Mouse (Mus musculus) heart, embryonic 14.5 days (tissue): ENCODE results near the gene Slc9a3r2. TPM values are rescaled to one million over a fixed set of nuclear protein-coding genes. Genes with fewer than 3 reads are reported as not detected.

Source experiments
- ATAC-seq: fragments of 200-750 bp; cut with Nextera tagmentation; 2 replicates; pipeline ENCODE4 v1.8.0; 2017; ENCODE audit warnings: low read depth, moderate TSS enrichment; ENCODE audit not compliant: insufficient number of reproducible peaks, insufficient read depth, low FRiP score
- H3K27ac ChIP-seq, 2 experiments: fragments of 200-500 bp in 1 of 2; fragments of 300-500 bp in 1 of 2; sonication (generic) in 1 of 2; replicated peaks in 1 of 2; 2 replicates each; pipeline ENCODE4 v1.5.1; 2012 to 2014; ENCODE audit warnings: low read depth in 2 of 2, low read length in 2 of 2, control low read depth in 1 of 2, mild to moderate bottlenecking in 1 of 2, mixed read lengths in 1 of 2; ENCODE audit not compliant: control insufficient read depth in 1 of 2, insufficient read depth in 1 of 2
- H3K27me3 ChIP-seq: fragments of 300-500 bp; sonication (generic); 2 replicates; pipeline ENCODE4 v1.6.1; 2014; ENCODE audit warnings: mild to moderate bottlenecking, low read length, control low read depth; ENCODE audit not compliant: control insufficient read depth, insufficient read depth
- H3K36me3 ChIP-seq: fragments of 300-500 bp; sonication (generic); 2 replicates; pipeline ENCODE4 v1.6.1; 2014; ENCODE audit warnings: mild to moderate bottlenecking, control low read depth, low read length, mixed read lengths; ENCODE audit not compliant: control insufficient read depth, insufficient read depth
- H3K4me1 ChIP-seq, 2 experiments: fragments of 200-500 bp in 1 of 2; fragments of 300-500 bp in 1 of 2; sonication (generic) in 1 of 2; 2 replicates each; pipeline ENCODE4 v1.6.1; 2012 to 2014; ENCODE audit warnings: low read length in 2 of 2, control low read depth in 1 of 2, mixed read lengths in 1 of 2; ENCODE audit not compliant: control insufficient read depth in 2 of 2, insufficient read depth in 2 of 2
- H3K4me2 ChIP-seq: fragments of 300-500 bp; sonication (generic); 2 replicates; pipeline ENCODE4 v1.6.1; 2014; ENCODE audit warnings: mild to moderate bottlenecking, low read length
- H3K4me3 ChIP-seq, 2 experiments: fragments of 200-500 bp in 1 of 2; fragments of 300-500 bp in 1 of 2; sonication (generic) in 1 of 2; 2 replicates each; pipeline ENCODE4 v1.5.1; 2012 to 2014; ENCODE audit warnings: low read length in 2 of 2, mild to moderate bottlenecking in 2 of 2, control low read depth in 1 of 2, low read depth in 1 of 2, moderate library complexity in 1 of 2; ENCODE audit not compliant: control insufficient read depth in 1 of 2, insufficient read depth in 1 of 2
- H3K9ac ChIP-seq: fragments of 300-500 bp; sonication (generic); 2 replicates; pipeline ENCODE4 v1.6.1; 2014; ENCODE audit warnings: mild to moderate bottlenecking, low read length
- H3K9me3 ChIP-seq: fragments of 300-500 bp; sonication (generic); 2 replicates; pipeline ENCODE4 v1.6.1; 2016; ENCODE audit warnings: low read length, control low read depth; ENCODE audit not compliant: control insufficient read depth
- WGBS: fragments of 180-500 bp; shearing (Covaris S2); extraction: QIAGEN DNeasy Blood & Tissue Kit; methylation state at CpG from one replicate; pipeline ENCODE4 v1.1.7; 2014; 5-methylcytosine and 5-hydroxymethylcytosine counted together
- polyA plus RNA-seq: library from polyadenylated mRNA; unstranded; fragments of >200 nt; fragmentation: Nextera tagmentation; extraction: Ambion mirVana; gene quantifications from 2 replicates; pipeline ENCODE4 v1.2.1, GENCODE M21; 2014

Gene Slc9a3r2
- polyA plus RNA-seq, 1 experiment from 2014 or later: 60.9 TPM

DNA sequence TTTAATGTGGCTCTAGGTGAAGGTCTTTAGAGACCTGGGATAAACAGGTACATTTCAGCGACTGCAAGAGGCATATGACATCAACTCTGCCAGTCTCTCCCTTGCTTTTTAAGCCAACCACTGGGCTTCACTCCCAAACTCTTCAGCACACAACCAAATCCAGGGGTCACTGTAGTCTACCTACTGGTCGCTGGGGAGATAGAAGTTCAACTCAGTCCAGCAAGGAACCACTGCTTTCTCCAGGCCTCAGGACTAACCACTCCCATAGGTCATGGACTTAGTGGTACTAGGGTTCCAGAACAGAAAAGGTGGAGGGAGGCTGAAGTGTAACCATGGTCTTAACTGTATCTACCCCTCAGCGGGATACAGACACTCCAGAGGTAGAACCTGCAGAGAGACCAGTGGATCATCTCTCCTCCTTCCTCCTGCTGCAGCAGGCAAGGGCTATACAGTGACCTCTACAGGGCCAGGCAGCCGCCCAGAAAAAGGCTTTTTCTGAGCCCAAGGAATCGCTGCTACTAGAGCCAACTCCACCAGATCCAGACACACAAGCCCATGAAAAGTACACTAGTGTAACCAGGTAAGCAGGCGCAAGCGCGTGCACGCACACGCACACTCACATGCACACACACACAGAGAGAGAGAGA is 1.3 kb downstream of the Slc9a3r2 start:
- H3K27me3 ChIP-seq: no peaks in the 10 kb centered on the region
- 69% methylated on average over 10 of the region's 10 CpGs for WGBS
- peak overlapping the region; percentile 88 for H3K9ac ChIP-seq
- peaks cover 28 to 30% of the 10 kb centered on the region in 2 experiments for H3K4me1 ChIP-seq
- no peaks in the 10 kb centered on the region for H3K9me3 ChIP-seq
- ATAC-seq: no peak
- H3K27ac ChIP-seq: peak overlapping the region in 1 of 2 experiments; percentile 25; a peak in 2 of 4 replicates
- H3K4me3 ChIP-seq: peak overlapping the region; percentile 57 to 75
- H3K4me2 ChIP-seq: peak overlapping the region; percentile 97
- H3K36me3 ChIP-seq: 0 out of 2 replicates have a peak, but pooled peaks cover 3% of the 10 kb centered on the region

DNA sequence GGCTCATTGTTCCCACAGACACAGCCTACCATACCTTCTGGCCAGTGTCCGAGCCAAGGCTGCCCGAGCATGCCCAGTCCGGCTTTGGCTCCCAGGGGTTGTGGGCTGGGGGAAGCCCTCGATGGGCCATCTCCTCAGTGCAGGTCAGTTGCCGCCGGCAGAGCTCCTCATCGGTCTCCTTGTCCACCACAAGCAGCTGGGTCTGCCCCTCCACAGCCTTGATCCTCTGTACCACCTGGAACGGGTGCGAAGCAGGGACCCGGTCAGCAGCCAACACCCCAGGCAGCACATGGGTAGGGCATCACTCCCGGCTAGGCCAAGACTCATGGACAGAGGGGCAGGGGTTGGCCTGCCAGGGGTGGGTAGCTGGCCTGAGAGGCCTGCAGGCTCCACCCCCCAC is 2.6 kb downstream of the Slc9a3r2 start:
- peak overlapping the region; percentile 32; the same call in 1 of the 2 replicates for H3K9ac ChIP-seq
- peak overlapping the region; percentile 41 to 74; a peak in 3 of 4 replicates for H3K27ac ChIP-seq
- no peak for ATAC-seq
- peak overlapping the region; percentile 97 for H3K4me2 ChIP-seq
- peak overlapping the region; percentile 6 to 10; a peak in 3 of 4 replicates for H3K4me3 ChIP-seq
- no peaks in the 10 kb centered on the region for H3K27me3 ChIP-seq
- H3K4me1 ChIP-seq: peaks cover 28 to 32% of the 10 kb centered on the region in 2 experiments
- H3K36me3 ChIP-seq: peaks cover 6% of the 10 kb centered on the region; the same call in 1 of the 2 replicates
- 70% methylated on average over 11 of the region's 11 CpGs for WGBS
- no peaks in the 10 kb centered on the region for H3K9me3 ChIP-seq

- no peak overlapping the region for H3K9ac ChIP-seq
- no peaks in the 10 kb centered on the region for H3K27me3 ChIP-seq
- no peaks in the 10 kb centered on the region for H3K9me3 ChIP-seq
- peaks cover 28 to 29% of the 10 kb centered on the region in 2 experiments for H3K4me1 ChIP-seq
- no peak overlapping the region for H3K4me3 ChIP-seq
- ATAC-seq: no peak
- peaks cover 11% of the 10 kb centered on the region; the same call in 1 of the 2 replicates for H3K36me3 ChIP-seq
- WGBS: 74% methylated on average over 4 of the region's 4 CpGs
- H3K4me2 ChIP-seq: no peak overlapping the region
- peak overlapping the region; percentile 71 to 74 for H3K27ac ChIP-seq
These were observed 3.7 kb downstream of the Slc9a3r2 start for GRCm38 (mm10) chr17:24646381-24646780.

DNA sequence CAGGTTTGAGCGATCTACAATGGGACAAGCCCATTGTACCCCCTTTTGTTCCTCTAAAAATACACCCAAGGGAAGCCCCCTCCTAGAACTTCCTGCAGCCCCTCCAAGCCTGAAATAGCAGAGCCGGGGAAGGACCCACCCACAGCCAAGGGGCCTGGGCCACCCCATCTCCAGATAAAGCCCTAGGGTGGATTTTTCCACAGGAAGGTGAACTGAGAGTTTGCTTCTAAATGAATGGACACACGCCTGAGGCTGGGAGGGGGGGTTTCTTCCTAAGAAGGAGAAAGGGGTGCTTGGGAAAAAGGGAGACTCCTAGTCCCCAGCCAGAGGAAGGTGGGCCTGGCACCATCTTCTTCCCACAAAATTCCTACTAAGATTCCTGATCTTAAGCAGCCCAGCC is 4.2 kb downstream of the Slc9a3r2 start:
- 46% methylated on average over 3 of the region's 3 CpGs for WGBS
- no peaks in the 10 kb centered on the region for H3K9me3 ChIP-seq
- H3K9ac ChIP-seq: no peak overlapping the region
- peak overlapping the region; percentile 74 to 86 for H3K27ac ChIP-seq
- H3K27me3 ChIP-seq: no peaks in the 10 kb centered on the region
- H3K4me1 ChIP-seq: peaks cover 28% of the 10 kb centered on the region in 2 experiments
- no peak overlapping the region for H3K4me2 ChIP-seq
- H3K4me3 ChIP-seq: no peak overlapping the region
- peaks cover 13% of the 10 kb centered on the region for H3K36me3 ChIP-seq
- ATAC-seq: peak; percentile 20

GRCm38 (mm10) chr17:24644875-24645721 is 5.0 kb downstream of the Slc9a3r2 start:
- no peaks in the 10 kb centered on the region for H3K27me3 ChIP-seq
- H3K4me2 ChIP-seq: peak overlapping the region; percentile 44
- no peaks in the 10 kb centered on the region for H3K9me3 ChIP-seq
- H3K36me3 ChIP-seq: peaks cover 21% of the 10 kb centered on the region
- H3K4me3 ChIP-seq: no peak overlapping the region
- H3K4me1 ChIP-seq: peaks cover 26 to 27% of the 10 kb centered on the region in 2 experiments
- peak overlapping the region; percentile 74 to 86 for H3K27ac ChIP-seq
- peak overlapping the region; percentile 63 for H3K9ac ChIP-seq
- peak; percentile 28; the same call in 1 of the 2 replicates for ATAC-seq
- WGBS: 67% methylated on average over 8 of the region's 9 CpGs

DNA sequence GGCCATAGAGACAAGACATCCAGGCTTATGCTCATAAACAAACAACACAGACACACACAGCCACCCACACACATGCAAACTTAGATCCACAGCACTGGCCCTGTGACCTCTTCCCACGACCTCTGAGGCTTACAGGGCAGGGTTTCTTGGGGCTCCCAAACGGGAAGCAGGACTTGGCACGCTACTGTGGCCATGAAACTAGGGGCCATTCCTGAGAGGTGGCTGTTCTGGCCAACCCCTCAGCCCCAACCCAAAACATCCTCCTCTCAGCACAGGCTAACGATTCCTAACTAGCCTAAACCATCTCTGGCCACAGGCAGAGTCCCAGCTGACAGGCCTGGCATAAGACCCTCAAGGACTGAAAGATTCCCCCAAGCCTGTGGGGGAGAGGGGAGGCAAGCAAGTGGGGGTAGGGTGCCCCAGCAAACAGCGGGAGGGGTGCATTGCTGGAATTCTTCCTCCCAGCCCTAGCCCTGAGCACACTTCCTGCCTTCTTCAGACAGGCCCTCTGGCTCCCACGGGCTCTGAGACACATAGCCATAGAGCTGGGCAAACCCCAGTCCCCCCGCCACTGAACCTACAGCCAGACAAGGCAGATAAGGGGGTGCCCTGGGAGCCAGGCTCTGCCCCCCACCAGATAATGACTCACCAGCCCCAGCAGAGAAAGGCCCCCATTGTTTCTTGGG is 6.0 kb downstream of the Slc9a3r2 start:
- no peaks in the 10 kb centered on the region for H3K9me3 ChIP-seq
- peaks cover 27 to 28% of the 10 kb centered on the region in 2 experiments for H3K4me1 ChIP-seq
- H3K27ac ChIP-seq: peak overlapping the region; percentile 62 to 74
- no peaks in the 10 kb centered on the region for H3K27me3 ChIP-seq
- no peak overlapping the region for H3K4me3 ChIP-seq
- H3K36me3 ChIP-seq: peaks cover 29% of the 10 kb centered on the region
- ATAC-seq: no peak
- peak overlapping the region; percentile 44 for H3K4me2 ChIP-seq
- WGBS: 29% methylated on average over 7 of the region's 7 CpGs
- peak overlapping the region; percentile 63 for H3K9ac ChIP-seq

GRCm38 (mm10) chr17:24642791-24643343 is 7.3 kb downstream of the Slc9a3r2 start:
- H3K4me3 ChIP-seq: no peak overlapping the region
- 67% methylated on average over 6 of the region's 6 CpGs for WGBS
- no peaks in the 10 kb centered on the region for H3K27me3 ChIP-seq
- no peak overlapping the region for H3K27ac ChIP-seq
- H3K9ac ChIP-seq: no peak overlapping the region
- H3K36me3 ChIP-seq: peaks cover 34% of the 10 kb centered on the region
- H3K9me3 ChIP-seq: no peaks in the 10 kb centered on the region
- ATAC-seq: no peak
- peaks cover 27 to 30% of the 10 kb centered on the region in 2 experiments for H3K4me1 ChIP-seq
- H3K4me2 ChIP-seq: no peak overlapping the region
